21 mouse cellular contexts compared by ENCODE assay signal in the genomic region with DNA sequence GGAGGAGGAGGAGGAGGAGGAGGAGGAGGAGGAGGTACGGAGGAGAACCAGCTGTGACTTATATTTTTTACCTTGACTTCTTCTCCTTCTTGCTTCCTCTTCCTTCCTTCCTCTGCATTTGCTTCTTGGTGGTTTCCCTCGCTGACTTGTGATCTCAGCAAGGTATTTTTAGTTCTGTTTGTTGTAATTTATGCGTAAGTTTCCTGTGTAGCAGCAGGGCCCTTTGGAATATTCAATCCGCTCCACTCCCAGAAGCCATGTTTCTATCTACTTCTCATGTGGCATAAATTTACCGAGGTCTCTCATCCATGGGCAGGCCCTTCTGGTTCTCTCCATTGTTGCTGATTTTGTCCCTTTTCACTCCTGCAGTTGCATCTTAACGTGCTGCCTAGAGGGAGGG.
"Had no signal": no experiment of that assay in that cellular context is flagged by ENCODE, and none has a peak within 500 bp of the region (broad histone marks: within the 10 kb centered on the region; RNA-seq: fewer than 3 reads in every experiment).

No protein-coding gene starts in this region.

- H3K9me3 ChIP-seq: limb, embryonic 13.5 days; liver, embryonic 15.5 days; lung, embryonic 15.5 days had no signal

- H3K9ac ChIP-seq: limb, embryonic 13.5 days; liver, embryonic 12.5 days; liver, embryonic 15.5 days; lung, embryonic 15.5 days had no signal

- ATAC-seq: liver, embryonic 12.5 days had no signal

- H3K27me3 ChIP-seq: limb, embryonic 13.5 days; liver, embryonic 12.5 days; liver, embryonic 15.5 days; lung, embryonic 15.5 days had no signal

- H3K27ac ChIP-seq: kidney, postnatal 0 days; limb, embryonic 13.5 days; liver, embryonic 12.5 days; liver, embryonic 15.5 days; lung, embryonic 15.5 days; stomach, postnatal 0 days had no signal

- H3K36me3 ChIP-seq: limb, embryonic 13.5 days; liver, embryonic 12.5 days; liver, embryonic 15.5 days; lung, embryonic 15.5 days had no signal

- H3K4me1 ChIP-seq: limb, embryonic 13.5 days; liver, embryonic 12.5 days; liver, embryonic 15.5 days; lung, embryonic 15.5 days had no signal

- H3K4me2 ChIP-seq: limb, embryonic 13.5 days; liver, embryonic 12.5 days; liver, embryonic 15.5 days; lung, embryonic 15.5 days; midbrain, embryonic 11.5 days had no signal

- DNase-seq: kidney, adult 18-20 months; kidney, postnatal 36 days; left cerebral cortex, postnatal 4 days; liver; lung, adult 18-20 months; lung, postnatal 10 days; lung, postnatal 36 days; midbrain, embryonic 14.5 days; right cerebral cortex, adult 18-20 months; right cerebral cortex, postnatal 14 days; right cerebral cortex, postnatal 4 days; thymus, adult 2 months; thymus, postnatal 14 days; thymus, postnatal 4 days had no signal

- H3K4me3 ChIP-seq: limb, embryonic 13.5 days; liver, embryonic 12.5 days; liver, embryonic 15.5 days; lung, embryonic 15.5 days had no signal
